Mouse (Mus musculus) forebrain, postnatal 0 days (tissue): ENCODE measurements around the gene Rai14. TPM values are rescaled to one million over a fixed set of nuclear protein-coding genes. Genes with fewer than 3 reads are reported as not detected.

Experiments
- ATAC-seq: fragments of 200-750 bp; cut with Nextera tagmentation; 2 replicates; pipeline ENCODE4 v1.8.0; 2017; ENCODE audit warnings: mild to moderate bottlenecking, moderate library complexity
- DNase-seq: peaks from one replicate; pipeline ENCODE4 v3.0.0-alpha.2; 2015
- H3K27ac ChIP-seq: fragments of 300-500 bp; sonication (generic); 2 replicates; pipeline ENCODE4 v1.5.1; 2014; ENCODE audit warnings: low read depth, mild to moderate bottlenecking, antibody characterized with exemption, low read length, moderate library complexity, mixed read lengths
- H3K27me3 ChIP-seq: fragments of 300-500 bp; sonication (generic); 2 replicates; pipeline ENCODE4 v1.6.1; 2014; ENCODE audit warnings: mild to moderate bottlenecking, low read length, mixed read lengths; ENCODE audit not compliant: insufficient read depth
- H3K36me3 ChIP-seq: fragments of 300-500 bp; sonication (generic); 2 replicates; pipeline ENCODE4 v1.6.1; 2014; ENCODE audit warnings: mild to moderate bottlenecking, moderate library complexity; ENCODE audit not compliant: insufficient read depth
- H3K4me1 ChIP-seq: fragments of 300-500 bp; sonication (generic); 2 replicates; pipeline ENCODE4 v1.6.1; 2014; ENCODE audit warnings: antibody characterized with exemption; ENCODE audit not compliant: insufficient read depth
- H3K4me2 ChIP-seq: fragments of 300-500 bp; sonication (generic); 2 replicates; pipeline ENCODE4 v1.6.1; 2014; ENCODE audit warnings: low read depth, mild to moderate bottlenecking, moderate library complexity
- H3K4me3 ChIP-seq: fragments of 300-500 bp; sonication (generic); 2 replicates; pipeline ENCODE4 v1.5.1; 2014; ENCODE audit warnings: low read depth, low read length, mixed read lengths
- H3K9ac ChIP-seq: fragments of 300-500 bp; sonication (generic); 2 replicates; pipeline ENCODE4 v1.6.1; 2014; ENCODE audit warnings: mild to moderate bottlenecking
- H3K9me3 ChIP-seq: fragments of 300-500 bp; sonication (generic); 2 replicates; pipeline ENCODE4 v1.6.1; 2016; ENCODE audit warnings: low read length
- CTCF ChIP-seq: sonication (generic); IDR thresholded peaks from 2 replicates; pipeline ENCODE4 v1.5.1; 2016; ENCODE audit warnings: antibody characterized with exemption, control low read depth, low read depth
- WGBS: fragments of 180-500 bp; shearing (Covaris S2); extraction: QIAGEN DNeasy Blood & Tissue Kit; methylation state at CpG from one replicate; pipeline ENCODE4 v1.1.7; 2014; 5-methylcytosine and 5-hydroxymethylcytosine counted together
- polyA plus RNA-seq: library from polyadenylated mRNA; unstranded; fragments of >200 nt; fragmentation: Nextera tagmentation; extraction: Ambion mirVana; gene quantifications from 2 replicates; pipeline ENCODE4 v1.2.1, GENCODE M21; 2015
- total RNA-seq: library from RNA; depleted of rRNA; stranded (reverse); fragments of >200 nt; gene quantifications from 2 replicates; pipeline ENCODE4 v1.2.3, GENCODE M21; 2014

Rai14 gene
- total and polyA plus RNA-seq, 2 experiments from 2014 or later, result 5.5 to 12.7 TPM

DNA sequence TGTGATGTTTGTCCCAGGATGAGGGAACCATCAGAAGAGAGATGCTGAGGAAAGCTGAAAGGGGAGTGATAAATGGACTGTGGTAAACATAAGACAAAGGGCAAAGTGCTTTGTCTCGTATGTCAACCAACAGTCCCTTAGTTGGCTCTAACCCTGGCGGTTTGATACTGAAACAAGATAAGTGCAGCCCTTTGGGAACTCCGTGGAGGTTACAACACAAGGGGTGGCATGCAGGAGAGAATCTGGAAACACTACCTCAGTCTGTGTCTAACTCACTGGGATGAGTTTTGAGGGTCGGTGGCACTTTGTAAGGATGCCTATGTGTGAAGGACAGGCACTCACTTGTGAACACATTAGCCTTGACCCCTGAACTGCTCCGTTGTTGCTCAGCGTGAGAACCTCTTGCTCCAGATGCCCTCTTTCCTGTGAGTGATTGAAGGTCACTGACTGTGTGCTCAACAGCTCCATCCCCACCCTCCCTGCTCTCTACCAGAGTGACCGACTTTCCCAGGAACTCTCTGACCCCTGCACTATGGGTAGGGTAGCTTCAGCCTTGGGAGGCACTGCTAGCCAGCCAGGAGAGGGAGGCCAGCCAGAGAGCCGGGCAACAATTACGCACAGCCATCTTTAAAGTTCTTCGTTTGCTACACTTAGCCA lies 90.7 kb downstream of the Rai14 start:
- 77% methylated on average over 10 of the region's 10 CpGs for WGBS
- H3K27ac ChIP-seq, result no peak overlapping the region
- no peak overlapping the region for H3K4me2 ChIP-seq
- no peak overlapping the region for H3K9ac ChIP-seq
- ATAC-seq (no peak), DNase-seq (no peak)
- H3K4me3 ChIP-seq, result no peak overlapping the region
- no peak for TF ChIP-seq CTCF
- no peaks in the 10 kb centered on the region for H3K27me3 ChIP-seq
- no peaks in the 10 kb centered on the region for H3K36me3 ChIP-seq
- 0 out of 2 replicates have a peak, but pooled peaks cover under 1% of the 10 kb centered on the region for H3K9me3 ChIP-seq
- no peaks in the 10 kb centered on the region for H3K4me1 ChIP-seq

DNA sequence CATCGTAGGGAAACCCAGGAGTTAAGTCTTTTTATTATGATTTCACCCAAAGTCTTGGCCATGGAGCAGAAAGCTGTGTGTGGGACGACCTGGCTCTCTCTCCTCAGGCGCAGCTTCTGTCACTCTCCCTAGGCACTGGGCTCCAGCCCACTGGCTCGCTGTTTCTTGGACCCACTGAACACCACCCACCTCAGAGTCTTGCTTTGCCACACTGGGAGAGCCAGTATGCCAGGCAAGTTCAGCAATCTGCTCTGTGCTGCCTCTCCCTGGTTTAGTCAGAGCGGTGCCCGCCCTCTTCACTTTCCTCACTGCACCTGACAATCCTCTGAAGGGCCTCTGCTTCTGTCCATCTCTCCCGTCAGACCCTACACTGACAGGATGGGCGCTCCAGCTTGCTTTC lies 93.2 kb downstream of the Rai14 start:
- 90% methylated on average over 8 of the region's 8 CpGs for WGBS
- Histone ChIP-seq H3K27ac (no peak overlapping the region), H3K9ac (no peak overlapping the region), H3K4me2 (no peak overlapping the region), H3K9me3 (0 out of 2 replicates have a peak, but pooled peaks cover 4% of the 10 kb centered on the region), H3K36me3 (no peaks in the 10 kb centered on the region), H3K4me1 (no peaks in the 10 kb centered on the region), H3K4me3 (no peak overlapping the region), H3K27me3 (no peaks in the 10 kb centered on the region)
- ATAC-seq (peak; percentile 10; the same call in 1 of the 2 replicates), DNase-seq (no peak)
- TF ChIP-seq CTCF, result no peak

DNA sequence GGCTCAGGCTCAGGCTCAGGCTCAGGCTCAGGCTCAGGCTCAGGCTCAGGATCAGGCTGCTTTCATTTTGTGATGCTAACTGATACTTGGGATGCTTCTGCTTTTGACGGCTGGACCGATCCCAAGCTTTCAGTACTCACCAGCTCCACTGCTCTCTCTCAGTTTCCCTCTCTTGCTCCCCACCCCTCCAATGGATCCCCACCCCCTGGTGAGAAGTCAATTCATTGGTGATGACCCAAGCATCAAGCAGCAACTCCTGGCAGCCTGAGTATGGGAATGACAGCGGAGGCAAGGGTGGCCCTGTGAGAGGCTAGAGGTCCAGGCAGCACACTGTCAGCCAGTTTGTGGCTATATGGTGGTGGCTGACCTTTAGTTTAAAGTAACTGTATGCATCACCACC lies 94.7 kb downstream of the Rai14 start:
- no peak overlapping the region for H3K27ac ChIP-seq
- TF ChIP-seq CTCF, result no peak
- no peak overlapping the region for H3K9ac ChIP-seq
- H3K36me3 ChIP-seq, result no peaks in the 10 kb centered on the region
- no peak for DNase-seq
- H3K4me2 ChIP-seq, result no peak overlapping the region
- H3K27me3 ChIP-seq, result no peaks in the 10 kb centered on the region
- 92% methylated on average over 3 of the region's 3 CpGs for WGBS
- H3K9me3 ChIP-seq, result 0 out of 2 replicates have a peak, but pooled peaks cover 4% of the 10 kb centered on the region
- ATAC-seq, result no peak
- no peak overlapping the region for H3K4me3 ChIP-seq
- no peaks in the 10 kb centered on the region for H3K4me1 ChIP-seq

DNA sequence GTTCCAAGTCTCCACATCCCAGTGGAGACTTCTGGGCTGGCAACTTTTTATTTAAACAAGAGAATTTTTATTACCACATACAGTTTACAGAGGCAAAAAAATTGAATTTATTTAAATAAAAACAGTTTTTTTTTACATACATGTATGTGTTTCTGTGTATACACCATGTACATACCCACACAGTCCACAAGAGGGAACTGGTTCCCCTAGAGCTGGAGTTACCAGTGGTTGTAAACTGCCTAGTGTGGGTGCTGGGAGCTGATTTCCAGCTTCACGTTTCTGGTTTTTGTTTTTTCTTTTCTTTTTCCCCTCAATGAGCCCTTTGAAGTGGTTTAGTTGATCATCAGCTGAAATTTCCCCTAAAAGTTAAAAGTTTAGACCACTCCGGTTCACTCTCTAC lies 96.1 kb downstream of the Rai14 start:
- Histone ChIP-seq H3K27ac (no peak overlapping the region), H3K4me1 (no peaks in the 10 kb centered on the region), H3K36me3 (no peaks in the 10 kb centered on the region), H3K9ac (no peak overlapping the region), H3K4me2 (no peak overlapping the region), H3K4me3 (no peak overlapping the region), H3K27me3 (no peaks in the 10 kb centered on the region), H3K9me3 (0 out of 2 replicates have a peak, but pooled peaks cover 4% of the 10 kb centered on the region)
- no peak for DNase-seq
- no peak for ATAC-seq
- 97% methylated on average over 2 of the region's 2 CpGs for WGBS
- TF ChIP-seq CTCF, result 0 out of 2 replicates have a peak, but pooled peaks have one; percentile 13

DNA sequence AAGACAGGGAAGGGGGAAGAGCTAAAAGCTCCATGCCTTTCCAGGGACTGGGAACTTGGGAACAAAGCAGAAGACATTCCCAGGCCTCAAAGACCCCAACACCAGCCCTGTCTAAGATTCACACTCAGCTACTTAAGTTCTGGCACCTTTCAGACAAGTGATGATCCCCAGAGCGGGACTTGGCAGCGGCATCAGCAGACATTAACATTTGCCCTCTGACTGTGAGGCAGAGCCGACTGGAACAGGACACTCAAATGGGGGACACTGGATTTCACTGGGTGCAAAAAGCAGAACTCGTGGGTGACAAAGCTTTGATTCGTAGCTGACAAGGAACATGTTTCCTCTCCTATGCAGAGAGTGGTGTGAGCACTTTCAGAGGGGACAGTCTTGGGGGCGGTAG lies 98.4 kb downstream of the Rai14 start:
- Histone ChIP-seq H3K9ac (no peak overlapping the region), H3K27me3 (no peaks in the 10 kb centered on the region), H3K27ac (no peak overlapping the region), H3K4me2 (no peak overlapping the region), H3K4me3 (no peak overlapping the region), H3K4me1 (no peaks in the 10 kb centered on the region), H3K9me3 (0 out of 2 replicates have a peak, but pooled peaks cover 4% of the 10 kb centered on the region), H3K36me3 (no peaks in the 10 kb centered on the region)
- TF ChIP-seq CTCF, result no peak
- ATAC-seq (no peak; the same call in 1 of the 2 replicates), DNase-seq (no peak)
- WGBS, result 80% methylated on average over 6 of the region's 6 CpGs

DNA sequence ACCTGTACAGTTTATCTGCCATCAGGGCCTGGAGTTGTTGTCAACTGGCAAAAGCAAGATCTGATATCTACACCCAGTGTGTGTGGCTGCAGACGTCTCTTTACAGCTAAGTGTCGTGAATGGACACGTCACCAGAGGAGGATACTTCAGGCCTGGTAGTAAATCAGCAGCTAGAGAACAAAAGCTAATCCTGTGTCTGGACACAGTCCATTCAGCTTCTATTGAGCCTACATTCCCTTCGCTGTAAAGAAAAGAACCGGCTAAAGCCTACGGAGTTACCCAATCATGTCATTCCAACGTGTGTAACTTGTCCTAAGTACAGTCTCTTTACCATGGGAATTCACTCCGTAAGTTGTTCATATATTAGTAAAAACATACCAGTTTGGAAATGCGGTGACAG lies 103.4 kb downstream of the Rai14 start:
- Histone ChIP-seq H3K36me3 (no peaks in the 10 kb centered on the region), H3K4me2 (no peak overlapping the region), H3K27ac (no peak overlapping the region), H3K4me3 (no peak overlapping the region), H3K9ac (no peak overlapping the region), H3K9me3 (no peaks in the 10 kb centered on the region), H3K27me3 (no peaks in the 10 kb centered on the region), H3K4me1 (no peaks in the 10 kb centered on the region)
- no peak for TF ChIP-seq CTCF
- DNase-seq (no peak), ATAC-seq (no peak)
- 43% methylated on average over 9 of the region's 9 CpGs for WGBS

DNA sequence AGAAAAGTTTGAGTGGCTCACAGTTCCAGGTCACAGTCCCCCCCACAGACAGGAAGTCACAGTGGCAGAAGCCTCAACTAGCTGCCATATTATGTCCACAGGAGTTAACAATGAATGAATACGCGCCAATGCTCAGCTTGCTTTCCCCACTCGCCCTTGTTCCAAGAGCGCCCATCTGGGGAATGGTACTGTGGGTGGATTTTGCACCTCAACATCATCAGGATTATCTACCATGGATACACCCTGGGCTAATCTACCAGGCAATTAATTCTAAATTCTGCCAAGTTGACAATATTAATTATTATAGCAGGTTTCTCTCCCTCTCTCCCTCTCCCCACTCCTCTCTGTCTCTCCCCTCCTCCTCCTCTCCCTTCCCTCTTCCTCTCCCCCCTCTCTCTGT lies 105.3 kb downstream of the Rai14 start:
- no peaks in the 10 kb centered on the region for H3K36me3 ChIP-seq
- ATAC-seq (no peak), DNase-seq (no peak)
- no peak for TF ChIP-seq CTCF
- H3K27me3 ChIP-seq, result no peaks in the 10 kb centered on the region
- WGBS, result 90% methylated on average over 4 of the region's 4 CpGs
- no peak overlapping the region for H3K4me2 ChIP-seq
- H3K9ac ChIP-seq, result no peak overlapping the region
- no peak overlapping the region for H3K4me3 ChIP-seq
- H3K4me1 ChIP-seq, result no peaks in the 10 kb centered on the region
- no peak overlapping the region for H3K27ac ChIP-seq
- H3K9me3 ChIP-seq, result no peaks in the 10 kb centered on the region
